ENCODE assay signal across 8 mouse cellular contexts in the genomic region with DNA sequence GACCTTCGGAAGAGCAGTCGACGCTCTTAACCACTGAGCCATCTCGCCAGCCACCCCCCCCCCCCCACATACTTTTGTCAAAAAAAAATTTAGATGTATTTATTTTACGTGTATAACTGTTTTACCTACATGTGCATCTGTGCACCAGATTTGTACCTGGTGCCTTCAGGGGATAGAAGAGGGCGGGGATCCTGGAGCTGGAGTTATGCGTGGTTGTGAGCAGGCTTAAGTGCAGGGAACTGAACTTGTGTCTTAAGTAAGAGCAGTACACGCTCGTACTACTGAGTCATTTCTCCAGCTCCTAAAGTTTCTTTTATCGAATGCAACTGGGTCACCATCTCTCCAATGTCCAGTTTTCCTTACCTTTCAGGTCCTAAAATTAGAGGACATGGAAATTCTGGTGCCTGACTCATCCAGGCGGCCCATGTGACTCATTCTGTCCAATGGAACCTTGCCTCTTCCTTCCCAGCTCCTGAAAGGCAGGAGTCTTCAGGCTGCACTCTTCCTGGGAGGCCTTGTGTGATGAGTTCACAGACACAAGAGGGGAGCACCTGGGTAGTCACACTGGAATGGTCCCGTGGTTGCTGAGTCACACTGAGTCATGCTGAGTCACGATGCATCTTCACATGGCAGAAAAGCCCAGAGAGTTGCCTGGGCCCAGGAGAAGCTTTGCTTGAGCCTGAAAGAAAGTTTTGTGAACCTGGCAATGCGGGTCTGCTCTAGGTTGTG. TPM values are rescaled to one million over a fixed set of nuclear protein-coding genes. Genes with fewer than 3 reads are reported as not detected.
DNase-seq lines count a peak whose midpoint lies in the region; ATAC-seq lines count a peak whose summit lies in the region.

No protein-coding gene starts in this region.

- WGBS in stomach, embryonic 14.5 days = 85% methylated on average over 14 of the region's 14 CpGs

- H3K9ac ChIP-seq in stomach, embryonic 14.5 days (replicated peaks; ENCODE audit: low read depth, low read length) = no peak overlapping the region

- H3K27ac ChIP-seq in stomach, embryonic 14.5 days (ENCODE audit: low read length) = no peak overlapping the region

- H3K27me3 ChIP-seq in stomach, embryonic 14.5 days (ENCODE audit: control insufficient read depth, insufficient read depth, low read length) = no peaks in the 10 kb centered on the region

- no peak overlapping the region for H3K4me3 ChIP-seq in stomach, embryonic 14.5 days (ENCODE audit: low read depth, low read length)

- H3K4me2 ChIP-seq in stomach, embryonic 14.5 days (replicated peaks; ENCODE audit: low read depth, low read length) = no peak overlapping the region

- H3K9me3 ChIP-seq in stomach, embryonic 14.5 days (ENCODE audit: control insufficient read depth, low read depth, low read length) = no peaks in the 10 kb centered on the region

- DNase-seq in frontal cortex, adult 2 months (ENCODE audit: extremely low spot score in 1 of 2, low spot score in 1 of 2) = peak; percentile 18 to 55
- DNase-seq in frontal cortex, postnatal 25 days (ENCODE audit: low spot score in 2 of 2) = no peak
- peak; percentile 19 for DNase-seq in thymus, postnatal 0 days (ENCODE audit: low spot score)
- DNase-seq in thymus, postnatal 36 days = no peak
- DNase-seq in cerebellum, adult 11 months = no peak
- DNase-seq in cerebellum, postnatal 25 days = no peak

- no peaks in the 10 kb centered on the region for H3K36me3 ChIP-seq in stomach, embryonic 14.5 days (ENCODE audit: control insufficient read depth, insufficient read depth, low read length)

- no peaks in the 10 kb centered on the region for H3K4me1 ChIP-seq in stomach, embryonic 14.5 days (ENCODE audit: control insufficient read depth, insufficient read depth, low read length)

- ATAC-seq in erythroblast, adult 5-6 weeks (replicated peaks; ENCODE audit: low FRiP score, poor library complexity, severe bottlenecking) = peak; percentile 95
- ATAC-seq in stomach, embryonic 14.5 days (ENCODE audit: insufficient number of reproducible peaks, insufficient read depth, low FRiP score, low read depth) = peak; percentile 63; the same call in 1 of the 2 replicates

RNA-seq across cellular contexts. Expression of gene Usp7, which starts 18.5 kb away (rescaled TPM):
- polyA plus RNA-seq in frontal cortex, adult 2 months (2012; rRNA removed) = 110 and 118 TPM in 2 replicates
- polyA plus RNA-seq in thymus, postnatal 0 days (2015; fragmentation: Nextera tagmentation; extraction: Ambion mirVana) = 43.0 and 50.3 TPM in 2 replicates
- total RNA-seq in erythroblast, adult 5-6 weeks (2015; ENCODE audit: low replicate concordance) = 545 and 592 TPM in 2 replicates
- total RNA-seq in erythroblast, adult 5-6 weeks (2017; ENCODE audit: low replicate concordance) = 1,042 and 1,164 TPM in 2 replicates
- polyA plus RNA-seq in stomach, embryonic 14.5 days (2014; fragmentation: Nextera tagmentation; extraction: Ambion mirVana) = 56.6 and 65.0 TPM in 2 replicates

RNA-seq across cellular contexts. Expression of gene 1810013L24Rik, which starts 19.3 kb away (rescaled TPM):
- 47.8 and 47.9 TPM in 2 replicates for polyA plus RNA-seq in frontal cortex, adult 2 months (2012; rRNA removed)
- polyA plus RNA-seq in thymus, postnatal 0 days (2015; fragmentation: Nextera tagmentation; extraction: Ambion mirVana) = 18.3 and 24.5 TPM in 2 replicates
- 90.3 and 115 TPM in 2 replicates for total RNA-seq in erythroblast, adult 5-6 weeks (2015; ENCODE audit: low replicate concordance)
- 134 and 157 TPM in 2 replicates for total RNA-seq in erythroblast, adult 5-6 weeks (2017; ENCODE audit: low replicate concordance)
- 16.9 and 18.0 TPM in 2 replicates for polyA plus RNA-seq in stomach, embryonic 14.5 days (2014; fragmentation: Nextera tagmentation; extraction: Ambion mirVana)

Comparison
In these comparisons a context has a peak if more than half of its experiments do, and no peak if none do; other contexts are left out.
1. DNase-seq: peak in frontal cortex, adult 2 months (2 of 2) and thymus, postnatal 0 days (single experiment); none in frontal cortex, postnatal 25 days (0 of 2), thymus, postnatal 36 days (0 of 2), cerebellum, adult 11 months (single experiment) and cerebellum, postnatal 25 days (0 of 2).